Mouse (Mus musculus) A20 (cell line): Measurements from ENCODE around the gene Zgrf1.

Experiments
- DNase-seq: peaks from one replicate; pipeline ENCODE4 v3.0.0-alpha.2; 2011; ENCODE audit warnings: low read depth, low spot score

Zgrf1 gene

DNA sequence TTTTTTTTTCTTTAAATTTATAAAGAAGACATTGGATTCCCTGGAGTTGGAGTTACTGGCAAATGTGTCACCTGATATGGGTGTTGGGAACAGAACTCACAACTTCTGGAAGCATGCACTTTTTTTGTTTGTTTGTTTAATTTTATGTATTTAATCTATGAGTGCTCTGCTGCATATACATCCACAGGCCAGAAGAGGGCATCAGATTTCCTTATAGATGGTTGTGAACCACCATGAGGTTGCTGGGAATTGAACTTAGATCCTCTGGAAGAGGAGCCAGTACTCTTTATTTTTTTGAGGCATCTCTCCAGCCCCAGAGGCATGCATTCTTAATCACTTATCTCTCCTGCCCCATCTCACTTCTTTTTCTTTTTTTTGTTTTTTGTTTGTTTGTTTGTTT lies 4.9 kb downstream of the Zgrf1 start:
- DNase-seq: peak; percentile 22

DNA sequence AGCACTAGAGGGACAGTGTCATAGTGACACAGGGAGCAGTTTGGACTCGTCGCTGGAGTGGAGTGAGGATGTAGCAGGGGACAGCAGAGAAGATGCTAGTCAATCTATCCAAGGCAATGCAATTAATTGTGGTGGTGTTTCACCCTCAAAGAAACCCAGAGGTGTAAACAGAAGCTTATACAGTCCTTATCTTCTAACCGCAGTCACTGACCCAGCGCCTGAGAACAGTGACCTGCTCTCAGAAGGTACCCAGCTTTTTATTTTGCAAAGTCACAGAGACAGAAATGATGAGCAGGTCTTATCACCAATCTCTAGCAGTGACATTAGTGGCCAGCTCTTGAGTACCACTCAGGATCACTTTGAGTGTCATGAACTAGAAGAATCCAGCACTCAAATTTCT lies 9.7 kb downstream of the Zgrf1 start:
- DNase-seq: no peak

DNA sequence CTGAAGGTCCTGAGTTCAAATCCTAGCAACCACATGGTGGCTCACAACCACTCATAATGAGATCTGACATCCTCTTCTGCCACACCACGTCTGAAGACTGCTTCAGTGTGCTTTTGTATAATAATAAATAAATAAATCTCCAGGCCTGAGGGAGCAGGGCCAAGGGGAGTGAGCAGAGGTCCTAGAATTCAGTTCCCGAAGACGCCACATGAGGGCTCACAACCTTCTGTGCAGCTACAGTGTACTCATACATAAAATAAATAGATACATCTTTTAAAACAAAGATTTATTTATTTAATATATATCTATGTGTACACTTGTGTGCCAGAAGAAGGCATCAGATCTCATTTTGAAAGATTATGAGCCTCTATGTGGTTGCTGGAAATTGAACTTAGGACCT lies 11.8 kb downstream of the Zgrf1 start:
- no peak for DNase-seq

DNA sequence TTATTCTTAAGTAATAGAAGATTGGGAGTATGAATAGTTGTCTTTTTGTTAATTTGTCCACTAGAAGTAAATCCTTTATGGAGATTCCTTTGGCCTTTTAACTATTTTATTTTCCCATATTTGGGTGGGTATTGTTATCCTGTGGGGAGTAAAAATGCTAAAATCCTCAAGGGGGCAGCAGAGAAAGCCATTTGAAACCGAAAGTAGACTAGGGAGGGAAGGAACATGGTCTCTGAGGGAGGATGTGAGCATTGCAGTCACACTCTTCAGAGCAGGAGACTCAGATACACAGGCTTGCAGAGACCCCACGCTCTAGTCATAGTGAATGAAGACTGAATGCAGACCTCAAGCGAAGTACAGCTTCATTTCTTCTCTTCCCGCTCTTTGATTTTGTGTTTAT lies 19.3 kb downstream of the Zgrf1 start:
- peak; percentile 76 for DNase-seq

DNA sequence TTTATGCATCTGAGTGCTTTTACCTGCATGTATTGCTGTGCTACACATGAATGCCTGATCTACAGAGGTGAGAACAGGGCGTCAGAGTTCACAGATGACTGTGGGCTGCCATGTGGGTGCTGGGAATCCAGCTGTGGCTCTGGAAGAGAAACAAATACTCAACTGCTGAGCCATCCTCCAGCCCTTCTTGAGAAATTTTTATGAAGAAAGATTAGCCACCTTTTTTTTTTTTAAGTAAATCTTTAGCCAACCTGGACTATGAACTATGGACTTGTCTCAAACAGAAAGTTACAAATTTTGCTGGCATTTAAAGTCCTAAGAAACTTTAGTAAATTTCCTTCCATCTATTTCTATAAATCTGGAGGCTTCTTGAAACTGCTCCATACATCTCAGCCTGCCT lies 43.8 kb downstream of the Zgrf1 start:
- DNase-seq: no peak

DNA sequence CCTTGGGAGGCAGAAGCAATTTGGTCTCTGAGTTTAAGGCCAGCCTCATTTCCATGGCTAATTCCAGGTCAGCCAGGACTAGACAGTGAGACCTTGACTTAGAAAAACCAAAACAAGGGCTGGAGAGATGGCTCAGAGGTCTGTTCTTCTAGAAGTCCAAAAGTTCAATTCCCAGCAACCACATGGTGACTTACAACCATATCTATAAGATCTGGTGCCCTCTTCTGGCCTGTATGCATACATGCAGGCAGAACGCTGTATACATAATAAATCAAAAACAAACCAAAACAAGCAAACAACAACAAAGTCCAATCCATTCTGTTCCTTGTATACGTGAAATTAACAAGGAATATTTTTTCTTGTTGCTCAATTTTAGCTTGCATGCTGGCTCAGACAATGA lies 54.8 kb downstream of the Zgrf1 start:
- DNase-seq: peak; percentile 34

DNA sequence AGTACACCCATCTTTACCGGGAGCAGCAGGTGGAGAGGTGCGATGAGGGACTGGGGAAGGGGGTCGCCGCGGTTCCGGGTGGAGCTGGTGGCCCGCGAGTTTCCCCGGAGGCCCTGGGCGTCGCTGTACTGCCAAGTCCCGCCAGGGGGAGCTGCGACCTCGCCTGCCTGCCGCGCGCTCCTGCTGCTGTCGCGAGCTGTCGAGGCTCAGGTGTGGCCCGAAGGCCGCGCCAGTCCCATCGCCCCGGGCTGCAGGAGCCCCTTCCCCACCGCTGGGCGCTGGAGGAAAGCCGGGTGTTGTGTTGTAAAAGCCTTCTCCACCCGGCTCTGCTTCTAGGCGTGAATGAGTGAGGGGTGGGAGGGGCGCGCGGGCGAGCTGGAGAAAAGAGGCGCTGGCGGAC lies 72.0 kb downstream of the Zgrf1 start:
- peak; percentile 77 for DNase-seq

DNA sequence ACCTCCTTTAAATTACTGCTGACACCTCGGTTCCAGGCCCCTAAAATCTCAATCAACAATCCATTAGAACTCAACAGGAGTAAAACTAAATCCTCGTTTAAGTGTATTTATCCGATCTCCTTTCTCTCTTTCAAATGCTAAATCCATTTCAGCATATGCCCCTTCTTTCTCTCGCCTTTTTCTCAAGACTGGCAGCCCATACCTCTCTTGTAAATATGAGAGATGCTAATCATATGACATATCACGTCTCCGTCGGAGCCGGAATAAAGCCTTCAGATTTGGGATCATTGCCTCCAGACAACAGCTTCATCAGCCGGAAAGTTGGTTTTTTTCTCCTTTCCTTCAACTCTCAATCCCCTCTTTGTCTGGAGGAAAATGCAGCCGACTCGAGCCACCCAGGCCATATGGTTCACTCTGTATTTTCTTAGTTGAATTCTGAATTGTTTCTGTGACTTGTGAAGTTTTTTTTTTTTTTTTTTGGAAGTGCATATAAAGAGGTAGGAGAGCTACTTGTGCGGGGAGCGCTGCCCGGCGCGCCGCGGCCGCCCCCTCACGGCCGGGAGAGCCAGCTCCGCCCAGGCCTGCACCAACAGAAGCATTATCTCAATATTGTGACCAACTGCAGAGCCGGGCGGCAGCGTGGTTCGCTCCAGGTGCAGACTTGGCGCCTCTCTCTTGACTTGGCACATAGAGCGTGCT lies 72.6 kb downstream of the Zgrf1 start:
- DNase-seq: peak; percentile 67

DNA sequence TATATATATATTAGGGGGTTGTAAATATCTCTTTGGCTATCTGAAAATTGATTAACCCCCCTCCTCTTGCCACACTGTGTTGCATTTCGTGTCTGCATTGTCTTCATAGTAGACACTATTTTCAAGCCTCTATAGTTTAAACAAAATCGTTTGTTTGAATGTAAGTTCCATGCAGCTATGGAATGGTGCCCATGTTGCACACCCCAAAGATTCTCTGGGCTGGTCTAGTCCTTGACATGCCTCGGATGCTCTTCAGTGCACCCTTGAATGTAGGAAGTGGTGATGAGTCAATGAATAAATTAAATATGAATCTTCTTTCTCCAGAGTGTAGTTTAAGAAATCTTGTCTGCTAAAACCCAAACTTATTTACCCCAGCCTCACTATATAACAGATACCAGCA lies 73.2 kb downstream of the Zgrf1 start:
- DNase-seq: no peak

DNA sequence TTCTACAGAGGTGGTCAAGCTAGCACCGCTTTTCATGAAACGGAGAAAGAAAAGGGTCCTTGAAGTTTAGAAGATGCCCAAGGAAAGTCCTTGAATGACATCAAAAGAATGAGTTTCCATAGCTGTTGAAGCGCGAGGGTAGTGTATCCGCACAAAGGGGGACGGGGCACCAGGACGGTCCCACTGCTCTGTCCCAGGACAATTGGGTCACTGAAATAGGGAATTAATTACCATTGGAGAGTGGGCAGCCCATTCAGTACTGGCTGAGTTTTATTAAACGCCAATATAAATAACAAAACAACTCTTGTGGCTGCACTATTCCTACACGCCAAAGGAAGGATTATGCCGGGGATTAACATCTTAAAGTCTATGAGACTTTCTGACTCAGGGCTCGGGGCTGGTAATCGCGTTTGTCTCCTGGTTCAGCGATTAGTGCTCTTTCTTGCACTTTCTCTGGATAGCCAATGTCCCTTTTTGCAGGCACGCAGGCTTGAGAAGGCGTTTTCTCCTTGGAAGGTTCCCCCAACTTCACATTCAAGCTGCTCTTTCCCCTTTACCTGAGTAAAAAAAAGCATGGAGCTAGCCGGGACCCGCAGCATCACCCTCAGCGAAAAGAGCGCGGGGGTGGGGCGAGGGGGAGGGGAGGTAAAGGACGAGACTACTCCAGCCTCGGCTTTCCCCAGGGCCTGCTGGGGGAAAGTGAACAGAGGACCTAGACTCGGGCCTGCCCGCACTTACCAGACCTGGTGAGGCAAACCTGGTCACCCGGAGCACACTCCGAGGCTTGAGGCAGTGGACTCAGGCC lies 74.1 kb downstream of the Zgrf1 start:
- no peak for DNase-seq

DNA sequence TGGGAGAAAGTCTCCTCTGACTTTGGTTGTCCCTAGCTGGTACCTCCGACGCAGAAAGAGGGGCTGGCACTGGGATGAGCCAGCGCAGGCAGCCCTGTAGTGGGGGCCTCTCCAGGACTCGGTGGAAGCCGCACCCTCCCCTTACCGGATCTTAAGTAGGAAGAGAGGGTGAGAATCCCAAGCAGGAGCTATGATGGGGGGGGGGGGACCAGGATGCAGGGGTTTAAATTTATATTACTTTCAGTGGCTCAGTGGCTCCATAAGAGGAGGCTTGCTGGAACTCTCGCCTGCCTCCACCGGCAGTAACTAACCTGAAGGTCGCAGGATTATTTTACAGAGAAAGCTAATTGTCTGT lies 74.6 kb downstream of the Zgrf1 start:
- DNase-seq: no peak

DNA sequence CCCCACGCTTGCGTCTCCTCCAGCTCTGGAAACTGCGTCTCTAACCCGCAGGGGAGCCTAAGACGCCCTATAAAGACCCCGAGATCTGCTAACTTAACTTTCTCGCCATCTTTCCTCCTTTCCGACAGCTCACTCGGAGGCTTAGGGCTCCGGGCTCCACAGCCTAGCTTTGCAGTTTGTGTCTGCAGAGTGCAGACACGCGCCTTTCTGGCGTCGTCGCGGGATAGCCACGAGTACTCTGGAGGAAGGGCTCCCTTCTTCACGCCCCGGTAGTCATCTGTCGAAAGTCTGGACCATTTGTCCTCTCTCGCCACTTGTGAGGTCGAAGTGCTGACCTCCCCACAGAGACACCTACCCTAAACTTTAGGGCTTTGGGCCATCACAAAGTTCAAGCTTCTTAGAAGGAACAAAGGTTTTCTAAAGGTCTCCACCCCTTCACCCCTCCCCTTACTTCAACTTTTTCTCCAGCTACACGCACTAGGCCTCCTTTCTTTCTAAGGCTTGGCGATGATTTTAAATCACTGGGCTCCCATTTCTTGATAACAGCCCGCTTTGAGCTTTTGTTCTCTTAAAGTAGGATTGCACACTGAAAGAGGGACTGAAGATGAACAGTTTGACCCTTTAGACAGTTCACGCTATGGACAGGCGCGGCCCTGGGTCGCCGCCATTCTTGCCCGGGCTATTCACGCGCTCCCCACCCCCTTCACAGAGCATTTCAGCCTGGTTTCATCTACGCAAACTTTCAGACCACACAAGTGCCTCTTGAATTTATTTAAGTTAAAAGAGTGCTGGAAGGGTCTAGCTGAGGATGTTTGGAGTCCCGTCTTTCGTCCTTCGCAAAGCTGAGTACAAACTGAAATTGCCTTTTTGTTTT lies 75.3 kb downstream of the Zgrf1 start:
- DNase-seq: no peak

DNA sequence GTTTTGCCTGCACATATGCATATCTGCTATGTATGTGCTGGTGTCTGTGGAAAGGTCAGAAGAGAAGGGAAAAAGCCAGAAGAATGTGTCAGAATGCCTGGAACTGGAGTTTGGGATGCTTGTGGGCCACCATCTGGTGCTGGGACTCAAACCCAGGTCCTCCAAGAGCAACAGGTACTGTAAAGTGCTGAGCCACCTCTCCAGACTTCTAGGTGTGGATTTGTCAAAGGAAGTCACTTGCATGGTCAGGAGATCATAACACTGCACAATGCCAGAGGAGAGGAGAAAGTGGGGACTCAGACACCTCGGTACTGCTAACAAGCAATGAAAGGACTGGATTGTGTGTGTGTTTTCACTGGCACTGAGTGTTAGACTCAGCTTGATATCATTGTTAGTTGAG lies 76.9 kb downstream of the Zgrf1 start:
- DNase-seq: no peak

DNA sequence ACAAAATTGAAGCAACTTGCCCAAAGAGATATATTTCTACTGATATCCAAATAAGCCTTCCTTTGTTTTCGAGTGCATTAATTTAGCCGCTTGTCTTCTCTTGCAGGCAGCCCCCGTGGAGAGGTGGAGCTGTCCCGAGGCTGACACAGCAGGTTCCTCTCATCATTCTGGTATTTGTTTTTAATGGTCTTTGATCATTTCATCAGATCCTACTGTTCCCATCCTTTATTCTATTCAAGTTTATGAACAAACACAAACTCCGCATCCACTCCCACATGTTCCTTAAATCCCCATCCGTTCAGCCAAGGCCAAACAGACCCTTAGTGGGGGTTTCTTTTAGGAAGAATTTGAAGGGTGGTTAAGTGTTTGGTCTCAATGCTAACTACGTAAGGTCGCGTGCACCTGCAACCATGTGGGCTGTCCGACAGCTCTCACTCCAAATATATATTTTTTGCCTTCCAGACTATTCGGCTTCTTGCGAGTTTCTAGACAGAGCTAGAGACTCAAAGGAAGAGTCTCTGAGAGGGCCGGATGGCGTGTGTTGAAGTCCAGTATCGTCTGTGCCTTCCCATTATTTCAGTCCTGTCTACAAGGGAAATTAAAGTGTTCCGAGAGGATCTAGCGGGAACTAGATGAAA lies 77.6 kb downstream of the Zgrf1 start:
- no peak for DNase-seq

DNA sequence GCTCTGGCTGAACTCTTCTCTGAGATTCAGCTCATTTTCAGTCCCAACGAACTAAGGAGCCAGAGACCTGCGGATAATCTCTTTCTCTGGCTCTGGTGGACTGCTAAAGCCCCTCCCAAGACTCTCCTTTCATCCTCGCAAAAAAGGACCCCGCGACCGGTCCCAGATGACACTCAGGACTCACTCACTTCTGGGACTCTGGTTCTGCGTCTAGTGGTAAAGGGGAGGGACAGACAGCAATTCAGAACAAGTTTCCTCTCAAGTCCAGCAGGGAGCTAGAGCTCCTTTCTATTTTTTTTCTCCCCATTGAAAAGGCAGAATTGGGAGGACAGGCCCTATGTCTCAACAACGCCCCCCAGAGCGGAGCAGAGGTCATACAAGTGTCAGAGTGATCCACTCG lies 78.3 kb downstream of the Zgrf1 start:
- no peak for DNase-seq

DNA sequence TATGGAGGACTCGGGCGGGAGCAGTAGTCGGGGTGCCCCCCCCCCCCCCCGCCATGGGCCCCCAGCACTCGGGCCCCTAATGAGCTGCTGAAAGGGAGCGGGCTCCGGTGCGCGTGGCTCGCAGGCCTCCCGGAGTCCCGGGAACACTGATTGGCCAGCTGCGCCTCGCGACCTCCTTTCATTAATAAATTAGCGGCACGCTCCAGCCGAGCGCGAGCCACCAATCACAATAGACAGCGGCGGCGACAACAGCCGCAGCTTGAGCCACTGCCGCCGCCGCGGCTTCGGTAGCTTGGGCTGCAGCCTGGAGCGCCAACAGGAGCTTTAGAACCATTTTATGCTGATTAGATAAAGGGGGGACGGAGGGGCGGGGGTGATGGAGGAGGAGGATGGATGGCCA lies 79.2 kb downstream of the Zgrf1 start:
- DNase-seq: peak; percentile 71

DNA sequence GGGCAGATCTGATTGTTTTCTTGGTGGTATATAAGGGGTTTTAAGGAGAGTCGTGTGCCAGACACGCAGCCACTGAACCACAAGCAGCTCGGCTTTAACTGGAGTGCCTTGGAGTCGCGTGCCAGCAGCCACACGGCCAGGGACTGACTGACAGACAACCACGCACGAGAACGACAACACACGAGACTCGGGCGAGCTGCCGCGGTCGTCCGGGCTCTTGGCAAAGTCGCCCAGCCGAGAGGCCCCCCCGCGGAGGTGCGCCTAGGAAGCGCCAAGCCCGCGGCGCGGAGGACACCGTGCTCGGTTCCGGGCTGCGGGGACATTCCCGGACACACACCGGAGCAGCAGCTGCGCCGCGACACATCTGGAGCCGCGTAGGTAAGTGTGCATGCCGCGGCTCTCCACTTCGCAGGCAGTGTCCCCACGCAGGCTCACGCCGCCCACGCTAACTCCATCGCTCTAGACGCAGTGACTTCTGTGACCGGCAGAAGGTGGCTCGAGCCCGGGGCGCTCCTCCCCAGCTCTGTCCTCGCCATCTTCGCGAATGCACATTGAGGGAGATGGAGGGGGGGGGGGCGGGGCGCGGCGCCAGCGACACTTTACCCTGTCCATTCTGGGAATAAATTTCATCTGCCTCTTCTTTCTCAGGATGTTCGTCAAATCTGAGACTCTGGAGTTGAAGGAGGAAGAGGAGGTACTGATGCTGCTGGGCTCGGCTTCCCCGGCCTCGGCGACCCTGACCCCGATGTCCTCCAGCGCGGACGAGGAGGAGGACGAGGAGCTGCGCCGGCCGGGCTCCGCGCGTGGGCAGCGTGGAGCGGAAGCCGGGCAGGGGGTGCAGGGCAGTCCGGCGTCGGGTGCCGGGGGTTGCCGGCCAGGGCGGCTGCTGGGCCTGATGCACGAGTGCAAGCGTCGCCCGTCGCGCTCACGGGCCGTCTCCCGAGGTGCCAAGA lies 80.1 kb downstream of the Zgrf1 start, which contains the start of gene Neurog2:
Gene Neurog2, plus strand, starts transcription at position 56 of the 953 bp plus-strand sequence.
- DNase-seq: peak; percentile 57

DNA sequence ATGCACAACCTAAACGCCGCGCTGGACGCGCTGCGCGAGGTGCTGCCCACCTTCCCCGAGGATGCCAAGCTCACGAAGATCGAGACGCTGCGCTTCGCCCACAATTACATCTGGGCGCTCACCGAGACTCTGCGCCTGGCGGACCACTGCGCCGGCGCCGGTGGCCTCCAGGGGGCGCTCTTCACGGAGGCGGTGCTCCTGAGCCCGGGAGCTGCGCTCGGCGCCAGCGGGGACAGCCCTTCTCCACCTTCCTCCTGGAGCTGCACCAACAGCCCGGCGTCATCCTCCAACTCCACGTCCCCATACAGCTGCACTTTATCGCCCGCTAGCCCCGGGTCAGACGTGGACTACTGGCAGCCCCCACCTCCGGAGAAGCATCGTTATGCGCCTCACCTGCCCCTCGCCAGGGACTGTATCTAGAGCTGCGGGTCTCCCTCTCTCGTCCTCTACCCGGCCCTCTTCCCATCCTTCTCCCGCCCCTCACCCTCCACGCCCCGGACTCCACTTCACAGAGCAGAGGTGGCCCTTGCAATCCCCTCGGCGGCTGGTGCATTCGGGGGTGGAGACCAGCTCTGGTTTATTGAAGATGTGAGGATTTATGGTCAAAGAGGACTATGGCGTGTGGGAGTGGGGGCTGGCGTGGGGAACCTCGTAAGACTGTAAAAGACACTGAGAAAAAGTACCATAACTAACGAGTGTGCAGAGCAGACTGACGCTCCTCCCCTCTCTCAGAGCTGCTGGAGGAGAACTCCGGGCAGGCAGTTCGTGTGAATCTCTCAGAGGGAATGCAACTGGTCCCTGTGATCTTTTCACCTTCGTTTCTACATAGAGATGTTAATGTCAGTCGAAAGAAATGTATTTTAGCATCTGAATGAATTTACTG lies 81.1 kb downstream of the Zgrf1 start:
- DNase-seq: peak; percentile 77

DNA sequence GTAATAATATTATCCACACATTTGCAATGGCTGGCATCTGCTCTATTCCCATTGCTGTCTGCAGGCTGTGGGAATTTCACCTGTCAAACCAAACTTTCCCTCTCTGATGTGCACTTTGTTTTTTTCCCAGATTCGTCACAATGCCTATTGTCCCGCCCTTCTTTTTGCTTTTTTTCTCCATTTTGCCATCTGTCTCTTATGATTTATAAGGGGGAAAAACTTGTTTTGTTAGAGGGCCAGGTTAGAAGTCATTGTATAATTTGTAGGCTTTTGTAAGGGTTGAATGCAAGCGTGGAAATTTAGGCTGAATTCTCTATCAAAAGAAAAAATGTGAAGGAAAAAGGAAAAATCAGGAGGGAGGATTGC lies 81.7 kb downstream of the Zgrf1 start:
- no peak for DNase-seq
